Mouse (Mus musculus): ENCODE measurements around the gene L1cam.

- TF ChIP-seq CTCF (IDR thresholded peaks at IDR 0.05; ENCODE audit: insufficient read depth, low read length) (no peak), POLR2A (IDR thresholded peaks at IDR 0.05; ENCODE audit: borderline replicate concordance, extremely low read depth, low read depth, low read length) (no peak)
Measured at GRCm38 (mm10) chrX:73921285-73921822, 25.4 kb upstream of the L1cam start.

Data from lung, adult 2 months (tissue).